Mouse (Mus musculus) small intestine, adult 10 weeks (tissue): Measurements from ENCODE around the gene Vmn1r82. TPM values are rescaled to one million over a fixed set of nuclear protein-coding genes. Genes with fewer than 3 reads are reported as not detected.

Experiments used
- polyA plus RNA-seq: library from polyadenylated mRNA; stranded (reverse); fragments of 350-450 nt; fragmentation: Illumina TruSeq; extraction: RNeasy Lipid Tissue Mini Kit (QIAGEN cat#74804); gene quantifications from one replicate; pipeline ENCODE4 v1.2.3, GENCODE M21; 2014; ENCODE audit warnings: low replicate concordance

Gene Vmn1r82
- not detected for polyA plus RNA-seq

GRCm38 (mm10) chr7:12300130-12300529 lies at the start of gene Vmn1r82:
Gene Vmn1r82 (plus strand): TSS chr7:12300430.

GRCm38 (mm10) chr7:12268169-12268568 lies 32.1 kb upstream of the Vmn1r82 start, which contains the start of gene Vmn1r81:
Gene Vmn1r81 (minus strand): TSS chr7:12268269.

GRCm38 (mm10) chr7:12329381-12329780 lies 29.2 kb downstream of the Vmn1r82 start, which contains the start of gene Vmn1r83:
Gene Vmn1r83 (minus strand): TSS chr7:12329481.

Other genes starting within 250 kb of the Vmn1r82 start
- gene Vmn1r78, start 150.2 kb upstream of the Vmn1r82 start, polyA plus RNA-seq = not detected
- not detected for gene Vmn1r79, start 129.2 kb upstream of the Vmn1r82 start, polyA plus RNA-seq
- not detected for gene Vmn1r80, start 111.1 kb upstream of the Vmn1r82 start, polyA plus RNA-seq
- not detected for gene Vmn1r81, start 32.2 kb upstream of the Vmn1r82 start, polyA plus RNA-seq
- not detected for gene Vmn1r83, start 29.1 kb downstream of the Vmn1r82 start, polyA plus RNA-seq
- gene Vmn1r84, start 68.8 kb downstream of the Vmn1r82 start, polyA plus RNA-seq = not detected
- 1.3 TPM for gene Zfp551, start 122.3 kb downstream of the Vmn1r82 start, polyA plus RNA-seq
- 24.5 TPM for gene Zfp606, start 177.9 kb downstream of the Vmn1r82 start, polyA plus RNA-seq
- not detected for gene 2900092C05Rik, start 212.1 kb downstream of the Vmn1r82 start, polyA plus RNA-seq